Mouse (Mus musculus) neural tube, embryonic 11.5 days (tissue): ENCODE measurements at regions not wholly inside any gene's neighbourhood (a gene's known extent, or its start where the extent isn't known, plus 50 kb on each side); places are given as distances from the start of the nearest gene placed in this dataset.

Experiments
- ATAC-seq: fragments of 200-750 bp; cut with Nextera tagmentation; 2 replicates; pipeline ENCODE4 v1.8.0; 2017; ENCODE audit warnings: moderate number of reproducible peaks, mild to moderate bottlenecking, moderate TSS enrichment, moderate library complexity; ENCODE audit not compliant: insufficient read depth, low FRiP score, low TSS enrichment
- DNase-seq: peaks from one replicate; pipeline ENCODE4 v3.0.0-alpha.2; 2015; ENCODE audit warnings: low spot score
- H3K27ac ChIP-seq: fragments of 300-500 bp; sonication (generic); 2 replicates; pipeline ENCODE4 v1.5.1; 2014; ENCODE audit warnings: low read depth, mild to moderate bottlenecking, low read length
- H3K27me3 ChIP-seq: fragments of 300-500 bp; sonication (generic); 2 replicates; pipeline ENCODE4 v1.6.1; 2014; ENCODE audit warnings: mild to moderate bottlenecking, low read length, mixed read lengths; ENCODE audit not compliant: control insufficient read depth, insufficient read depth
- H3K36me3 ChIP-seq: fragments of 300-500 bp; sonication (generic); 2 replicates; pipeline ENCODE4 v1.6.1; 2014; ENCODE audit warnings: mild to moderate bottlenecking, low read length, moderate library complexity, mixed read lengths; ENCODE audit not compliant: control insufficient read depth, insufficient read depth
- H3K4me1 ChIP-seq: fragments of 300-500 bp; sonication (generic); 2 replicates; pipeline ENCODE4 v1.6.1; 2014; ENCODE audit warnings: low read length, mixed read lengths; ENCODE audit not compliant: control insufficient read depth, insufficient read depth
- H3K4me2 ChIP-seq: fragments of 300-500 bp; sonication (generic); 2 replicates; pipeline ENCODE4 v1.6.1; 2014; ENCODE audit warnings: low read depth, mild to moderate bottlenecking, moderate library complexity
- H3K4me3 ChIP-seq: fragments of 300-500 bp; sonication (generic); 2 replicates; pipeline ENCODE4 v1.5.1; 2014; ENCODE audit warnings: low read depth, low read length
- H3K9ac ChIP-seq: fragments of 300-500 bp; sonication (generic); 2 replicates; pipeline ENCODE4 v1.6.1; 2014; ENCODE audit warnings: mild to moderate bottlenecking, low read length
- H3K9me3 ChIP-seq: fragments of 300-500 bp; sonication (generic); 2 replicates; pipeline ENCODE4 v1.6.1; 2016; ENCODE audit warnings: low read length; ENCODE audit not compliant: control insufficient read depth
- WGBS: fragments of 180-500 bp; shearing (Covaris S2); extraction: QIAGEN DNeasy Blood & Tissue Kit; methylation state at CpG from one replicate; pipeline ENCODE4 v1.1.7; 2014; 5-methylcytosine and 5-hydroxymethylcytosine counted together

DNA sequence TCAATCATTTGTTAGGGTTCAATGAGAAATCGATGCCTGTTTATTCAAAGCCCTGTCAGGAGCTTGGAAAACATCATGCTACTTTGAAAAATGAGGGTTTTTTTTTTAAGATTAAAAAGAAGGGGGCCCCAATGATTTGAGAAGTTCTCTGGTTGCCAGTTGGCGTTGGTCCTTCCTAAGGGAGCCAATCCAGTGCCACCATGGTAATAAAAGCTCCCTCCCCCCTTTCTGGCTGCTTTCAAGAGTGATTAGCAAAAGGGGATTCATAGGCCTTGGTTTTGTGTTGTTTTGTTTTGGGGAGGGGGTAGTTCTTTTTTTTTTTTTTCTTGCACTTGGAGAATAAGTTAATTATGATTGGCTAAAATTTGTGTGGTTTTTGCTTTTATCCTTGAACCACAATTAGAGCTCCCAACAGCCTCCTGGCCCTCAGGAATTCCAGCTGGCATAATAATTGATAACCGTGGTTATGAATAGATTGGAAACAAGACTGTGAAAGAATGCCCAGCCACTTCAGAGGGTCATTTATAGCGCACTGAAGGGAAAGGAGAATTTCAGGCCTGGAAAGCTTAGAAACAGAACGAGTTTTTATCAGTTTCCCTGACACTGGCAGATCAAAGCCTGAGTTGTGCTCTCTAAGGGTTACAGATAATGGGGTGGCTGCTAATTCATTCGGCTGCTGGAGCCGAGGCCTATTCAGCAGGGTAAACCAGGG lies 266.0 kb downstream of the Fam49a start:
- Histone ChIP-seq H3K36me3 (no peaks in the 10 kb centered on the region), H3K4me3 (no peak overlapping the region), H3K4me2 (no peak overlapping the region), H3K9me3 (no peaks in the 10 kb centered on the region), H3K9ac (no peak overlapping the region), H3K27ac (no peak overlapping the region), H3K4me1 (no peaks in the 10 kb centered on the region), H3K27me3 (no peaks in the 10 kb centered on the region)
- WGBS: 29% methylated on average over 7 of the region's 7 CpGs
- ATAC-seq (no peak), DNase-seq (no peak)

- Histone ChIP-seq H3K4me1 (no peaks in the 10 kb centered on the region), H3K4me3 (no peak overlapping the region), H3K36me3 (no peaks in the 10 kb centered on the region), H3K27ac (no peak overlapping the region), H3K4me2 (no peak overlapping the region), H3K9ac (no peak overlapping the region), H3K9me3 (no peaks in the 10 kb centered on the region), H3K27me3 (no peaks in the 10 kb centered on the region)
- DNase-seq (no peak), ATAC-seq (no peak)
- 94% methylated on average over 3 of the region's 3 CpGs for WGBS
Measured at GRCm38 (mm10) chr12:12527366-12527765, 265.4 kb downstream of the Fam49a start.

DNA sequence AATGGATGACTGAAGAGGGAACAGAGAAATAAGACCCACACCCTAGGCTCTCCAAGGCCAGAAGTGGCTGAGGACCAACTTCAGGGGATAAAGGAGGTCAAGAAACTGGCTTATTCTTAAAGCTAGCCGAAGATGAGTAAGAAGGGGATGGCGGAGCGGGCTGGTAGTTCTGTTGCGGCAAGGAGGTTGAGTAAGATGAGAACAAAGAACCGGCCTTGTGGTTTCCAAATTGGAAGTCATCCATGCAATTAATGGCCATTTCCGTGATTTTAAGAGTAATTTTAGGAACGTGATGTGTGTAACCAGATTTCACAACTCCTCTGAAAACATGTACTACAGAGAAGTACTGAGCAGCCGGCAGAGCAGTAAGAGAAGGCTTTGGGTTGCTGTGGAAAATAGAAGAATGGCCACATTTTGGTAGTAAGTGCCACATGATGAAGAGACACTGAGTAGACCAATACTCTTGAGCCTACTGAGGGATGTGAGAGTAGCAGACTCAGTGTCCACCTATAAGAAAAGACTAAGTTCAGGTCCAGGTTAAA lies 258.4 kb downstream of the Fam49a start:
- ATAC-seq: no peak
- Histone ChIP-seq H3K9ac (no peak overlapping the region), H3K36me3 (no peaks in the 10 kb centered on the region)

GRCm38 (mm10) chr12:12518490-12519070 lies 256.6 kb downstream of the Fam49a start:
- Histone ChIP-seq H3K4me1 (no peaks in the 10 kb centered on the region), H3K9ac (no peak overlapping the region), H3K4me2 (no peak overlapping the region), H3K27ac (no peak overlapping the region), H3K36me3 (no peaks in the 10 kb centered on the region), H3K27me3 (no peaks in the 10 kb centered on the region), H3K4me3 (no peak overlapping the region), H3K9me3 (no peaks in the 10 kb centered on the region)
- no peak for ATAC-seq
- DNase-seq: no peak
- WGBS: 82% methylated on average over 5 of the region's 5 CpGs

More for the DNA sequence above, 258.4 kb downstream of the Fam49a start:
- no peaks in the 10 kb centered on the region for H3K4me1 ChIP-seq
- H3K4me2 ChIP-seq: no peak overlapping the region
- H3K27ac ChIP-seq: no peak overlapping the region
- DNase-seq: no peak
- no peaks in the 10 kb centered on the region for H3K9me3 ChIP-seq
- no peaks in the 10 kb centered on the region for H3K27me3 ChIP-seq
- 95% methylated on average over 8 of the region's 8 CpGs for WGBS
- H3K4me3 ChIP-seq: no peak overlapping the region

GRCm38 (mm10) chr12:12517020-12517419 lies 255.1 kb downstream of the Fam49a start:
- 87% methylated on average over 4 of the region's 4 CpGs for WGBS
- ATAC-seq: no peak

GRCm38 (mm10) chr12:12510764-12511163 lies 248.8 kb downstream of the Fam49a start:
- DNase-seq: no peak
- Histone ChIP-seq H3K36me3 (no peaks in the 10 kb centered on the region), H3K4me3 (no peak overlapping the region), H3K4me1 (no peaks in the 10 kb centered on the region), H3K27me3 (no peaks in the 10 kb centered on the region), H3K9me3 (no peaks in the 10 kb centered on the region), H3K27ac (no peak overlapping the region), H3K9ac (no peak overlapping the region), H3K4me2 (no peak overlapping the region)
- ATAC-seq: no peak

More at GRCm38 (mm10) chr12:12517020-12517419, 255.1 kb downstream of the Fam49a start:
- H3K9ac ChIP-seq: no peak overlapping the region
- no peak overlapping the region for H3K4me2 ChIP-seq
- H3K27me3 ChIP-seq: no peaks in the 10 kb centered on the region
- DNase-seq: no peak
- H3K27ac ChIP-seq: no peak overlapping the region
- H3K4me3 ChIP-seq: no peak overlapping the region
- H3K36me3 ChIP-seq: no peaks in the 10 kb centered on the region
- H3K4me1 ChIP-seq: no peaks in the 10 kb centered on the region
- H3K9me3 ChIP-seq: no peaks in the 10 kb centered on the region

DNA sequence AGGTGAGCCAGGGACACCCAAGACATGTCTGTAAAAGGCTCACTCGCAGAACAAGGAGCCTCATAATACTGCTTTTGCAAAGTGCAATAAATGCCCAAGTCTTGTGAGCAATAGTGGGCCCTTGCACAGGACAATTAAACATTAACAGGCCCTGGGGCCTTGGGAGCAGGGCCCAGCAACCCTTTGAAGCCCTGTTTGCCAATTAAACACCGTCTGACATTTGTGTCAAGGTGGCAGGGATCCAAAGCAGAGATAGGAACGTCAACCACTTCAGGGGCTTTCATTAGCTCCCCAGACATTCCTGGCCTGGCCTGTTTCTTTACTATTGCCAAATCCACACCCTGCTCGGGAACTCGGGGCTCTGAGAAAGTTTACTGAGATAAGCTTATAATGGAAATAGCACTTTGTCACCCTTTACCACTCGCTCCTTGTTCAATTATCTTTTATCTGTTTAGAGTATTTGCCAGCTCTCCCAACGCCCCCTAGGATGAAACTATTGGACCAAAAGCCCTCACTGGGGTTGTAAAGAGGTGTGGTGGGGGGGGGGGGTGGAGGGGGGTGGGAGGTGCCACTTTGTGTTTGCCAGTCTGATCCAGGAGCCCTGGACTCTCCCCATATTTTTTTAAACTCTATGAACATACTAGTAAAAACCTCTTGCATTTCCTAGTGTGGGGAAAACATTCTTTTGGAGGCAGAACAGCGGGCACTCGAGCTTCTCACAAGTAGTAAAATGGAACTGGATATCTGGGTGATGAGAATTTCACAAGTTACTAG lies 247.4 kb downstream of the Fam49a start:
- Histone ChIP-seq H3K4me3 (no peak overlapping the region), H3K9me3 (no peaks in the 10 kb centered on the region), H3K4me2 (no peak overlapping the region), H3K27ac (no peak overlapping the region), H3K4me1 (no peaks in the 10 kb centered on the region), H3K9ac (no peak overlapping the region), H3K27me3 (no peaks in the 10 kb centered on the region), H3K36me3 (no peaks in the 10 kb centered on the region)
- ATAC-seq (no peak), DNase-seq (no peak)
- WGBS: 35% methylated on average over 9 of the region's 9 CpGs

DNA sequence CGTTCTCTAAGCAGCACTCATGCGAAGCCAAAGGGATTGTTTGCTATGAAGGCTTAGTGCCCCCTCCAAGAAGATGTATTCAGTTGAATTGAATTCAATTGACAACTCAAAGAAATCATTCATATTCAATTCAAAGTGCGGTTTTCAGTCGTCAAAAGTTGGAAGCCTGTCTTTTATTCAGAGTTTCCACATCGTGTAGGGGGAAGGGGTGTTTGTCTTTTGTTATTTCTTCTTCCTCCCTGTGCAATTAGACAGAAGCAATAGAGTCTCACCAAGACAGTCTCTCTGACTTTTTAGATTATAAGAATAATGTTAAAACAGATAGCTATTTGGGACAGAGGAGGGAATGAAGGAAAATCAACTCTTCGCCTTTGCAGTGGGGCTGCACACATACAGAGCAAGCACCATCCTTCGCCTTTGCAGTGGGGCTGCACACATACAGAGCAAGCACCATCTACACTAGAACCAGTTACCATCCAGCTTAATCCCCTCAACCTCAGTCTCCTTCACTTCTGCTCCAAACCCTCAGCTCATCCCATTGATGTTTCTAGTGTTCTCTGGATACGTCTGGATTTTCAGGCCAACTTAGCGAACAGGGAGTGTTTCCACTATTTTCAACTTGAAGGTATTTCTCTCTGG lies 246.7 kb downstream of the Fam49a start:
- Histone ChIP-seq H3K9ac (no peak overlapping the region), H3K4me3 (no peak overlapping the region), H3K4me1 (no peaks in the 10 kb centered on the region), H3K27me3 (no peaks in the 10 kb centered on the region), H3K27ac (no peak overlapping the region), H3K9me3 (no peaks in the 10 kb centered on the region), H3K36me3 (no peaks in the 10 kb centered on the region), H3K4me2 (no peak overlapping the region)
- WGBS: 68% methylated on average over 9 of the region's 9 CpGs
- no peak for ATAC-seq
- no peak for DNase-seq
